ENCODE assay signal across 22 mouse cellular contexts in the genomic region with DNA sequence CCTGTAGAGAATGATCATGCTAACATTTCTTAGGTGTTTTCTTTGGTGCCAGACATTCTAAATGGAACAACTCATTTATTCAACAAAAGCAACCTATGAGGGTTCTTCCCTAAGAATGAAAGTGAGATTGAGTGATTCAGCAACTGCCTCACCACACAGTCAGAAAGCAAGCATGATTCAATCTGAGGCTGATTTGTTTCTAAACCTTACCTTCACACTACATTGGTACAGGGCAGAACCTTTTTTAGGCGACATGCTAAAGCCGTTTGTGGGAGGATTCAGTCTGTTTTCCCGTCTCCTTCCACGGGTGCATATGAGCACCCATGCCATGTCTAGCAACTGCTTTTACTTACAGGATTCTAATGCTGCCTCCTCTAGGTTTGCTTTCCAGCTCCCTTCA.
DNase-seq lines count a peak whose midpoint lies in the region; ATAC-seq and TF ChIP-seq lines count a peak whose summit lies in the region.
"Had no signal": no experiment of that assay in that cellular context is flagged by ENCODE, and none has a peak within 500 bp of the region (broad histone marks: within the 10 kb centered on the region; RNA-seq: fewer than 3 reads in every experiment).

No protein-coding gene starts in this region.

- peak; percentile 67 for ATAC-seq in frontal cortex, adult (ENCODE audit: low TSS enrichment)
- no peak for ATAC-seq in hindbrain, embryonic 13.5 days (ENCODE audit: low FRiP score)
- ATAC-seq: forebrain, embryonic 13.5 days; forebrain, embryonic 16.5 days had no signal

- H3K27me3 ChIP-seq in hindbrain, embryonic 13.5 days: no peaks in the 10 kb centered on the region
- H3K27me3 ChIP-seq: forebrain, embryonic 13.5 days; hindbrain, embryonic 12.5 days had no signal

- H3K27ac ChIP-seq in left cerebral cortex, adult 2 months: peak overlapping the region; percentile 26
- no peak overlapping the region for H3K27ac ChIP-seq in hindbrain, embryonic 13.5 days
- H3K27ac ChIP-seq: forebrain, embryonic 10.5 days; forebrain, embryonic 13.5 days; gastrocnemius, adult 2 months; hindbrain, embryonic 12.5 days had no signal

- no peaks in the 10 kb centered on the region for H3K9me3 ChIP-seq in hindbrain, embryonic 13.5 days
- H3K9me3 ChIP-seq: forebrain, embryonic 10.5 days; forebrain, embryonic 13.5 days; G1E; hindbrain, embryonic 12.5 days had no signal

- H3K4me1 ChIP-seq in hindbrain, embryonic 13.5 days (replicated peaks): no peaks in the 10 kb centered on the region
- H3K4me1 ChIP-seq: forebrain, embryonic 10.5 days; hindbrain, embryonic 12.5 days had no signal

- WGBS in hindbrain, embryonic 13.5 days: 95% methylated on average over 4 of the region's 4 CpGs

- DNase-seq in frontal cortex, postnatal 10 days (ENCODE audit: low spot score in 2 of 2): no peak
- DNase-seq in left cerebral cortex, adult 2 months (ENCODE audit: extremely low spot score in 1 of 2, low spot score in 2 of 2): no peak
- DNase-seq in left cerebral cortex, adult 11 months (ENCODE audit: low spot score): no peak
- DNase-seq in right cerebral cortex, adult 2 months (ENCODE audit: low spot score in 2 of 2): peak; percentile 46 to 47
- no peak for DNase-seq in right cerebral cortex, postnatal 4 days
- peak; percentile 52 for DNase-seq in brain, adult 2 months (ENCODE audit: low read depth, low spot score)
- DNase-seq: adrenal gland, adult 2 months; adrenal gland, postnatal 14 days; cerebellum, adult 11-12 months; cerebellum, adult 9-10 months; cerebellum, postnatal 14 days; gastrocnemius, adult 2 months; gastrocnemius, postnatal 14 days; heart, adult 11 months had no signal

- no peak overlapping the region for H3K9ac ChIP-seq in hindbrain, embryonic 13.5 days
- H3K9ac ChIP-seq: forebrain, embryonic 13.5 days; hindbrain, embryonic 12.5 days had no signal

- H3K4me2 ChIP-seq in hindbrain, embryonic 13.5 days: no peak overlapping the region
- H3K4me2 ChIP-seq: forebrain, embryonic 13.5 days; heart, embryonic 11.5 days; hindbrain, embryonic 12.5 days had no signal

- TF ChIP-seq CTCF in left cerebral cortex, adult 2 months (IDR thresholded peaks at IDR 0.05): no peak

- intact Hi-C loops in left cerebral cortex, adult 2 months (cut with DNase I): loop anchor here (5.0 kb wide), 1 partner anchor 61 kb away; no protein-coding TSS in a partner anchor

- H3K4me3 ChIP-seq in left cerebral cortex, adult 2 months: no peak overlapping the region
- H3K4me3 ChIP-seq in hindbrain, embryonic 13.5 days: no peak overlapping the region
- H3K4me3 ChIP-seq: forebrain, embryonic 10.5 days; forebrain, embryonic 13.5 days; gastrocnemius, adult 2 months; hindbrain, embryonic 12.5 days had no signal

- no peaks in the 10 kb centered on the region for H3K36me3 ChIP-seq in hindbrain, embryonic 13.5 days
- H3K36me3 ChIP-seq: forebrain, embryonic 10.5 days; G1E; hindbrain, embryonic 12.5 days had no signal

Comparison
In these comparisons a context has a peak if more than half of its experiments do, and no peak if none do; other contexts are left out.
1. DNase-seq: peak in right cerebral cortex, adult 2 months (2 of 2) and brain, adult 2 months (single experiment); none in frontal cortex, postnatal 10 days (0 of 2), left cerebral cortex, adult 2 months (0 of 2), left cerebral cortex, adult 11 months (single experiment) and right cerebral cortex, postnatal 4 days (single experiment).